Mouse (Mus musculus): ENCODE measurements around the gene Cabin1. TPM values are rescaled to one million over a fixed set of nuclear protein-coding genes. Genes with fewer than 3 reads are reported as not detected.
A peak's percentile ranks its signal among the peaks of the same experiment; 100 is the strongest.

Gene Cabin1
- total RNA-seq, 1 experiment from 2014 or later = 34.2 TPM

- DNase-seq = peak; percentile 81
Measured at GRCm38 (mm10) chr10:75635693-75636055, 128.5 kb downstream of the Cabin1 start.

DNA sequence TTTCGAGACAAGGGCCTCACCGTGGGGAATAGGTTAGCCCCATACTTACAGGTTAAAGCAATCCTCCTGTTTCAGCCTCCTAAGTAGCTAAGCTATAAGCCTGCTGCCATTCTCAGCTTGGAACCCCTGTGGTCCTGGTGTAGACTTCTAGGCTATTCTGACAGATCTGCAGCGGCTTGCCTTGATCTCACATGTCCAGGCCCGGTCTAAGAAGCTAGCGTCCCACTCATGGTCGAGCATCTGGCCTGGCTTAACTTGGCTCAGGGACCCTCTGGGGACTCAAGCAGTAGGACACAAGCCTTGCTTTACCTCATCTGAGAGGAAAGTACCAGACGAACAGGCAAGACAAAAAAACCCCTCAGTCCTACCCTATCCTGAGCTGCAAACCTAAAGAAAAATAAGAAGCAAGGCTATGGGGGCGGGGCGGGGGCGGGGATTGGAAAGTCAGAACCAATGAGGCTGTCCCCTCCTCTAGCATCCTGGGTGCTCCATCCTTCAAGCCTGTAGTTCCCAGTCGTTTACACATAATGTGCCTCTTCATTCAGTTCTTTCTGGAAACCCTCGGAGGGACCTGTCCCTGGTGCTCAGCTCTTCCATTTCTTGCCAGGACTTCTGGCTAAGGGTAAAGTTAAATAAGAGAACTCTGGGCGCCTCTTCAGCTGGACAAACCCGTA, 129.0 kb downstream of the Cabin1 start:
- peak; percentile 3 for DNase-seq

- no peak for DNase-seq
Measured at GRCm38 (mm10) chr10:75634610-75635009, 129.5 kb downstream of the Cabin1 start.

GRCm38 (mm10) chr10:75633576-75634139, 130.5 kb downstream of the Cabin1 start:
- peak; percentile 4 for DNase-seq

DNA sequence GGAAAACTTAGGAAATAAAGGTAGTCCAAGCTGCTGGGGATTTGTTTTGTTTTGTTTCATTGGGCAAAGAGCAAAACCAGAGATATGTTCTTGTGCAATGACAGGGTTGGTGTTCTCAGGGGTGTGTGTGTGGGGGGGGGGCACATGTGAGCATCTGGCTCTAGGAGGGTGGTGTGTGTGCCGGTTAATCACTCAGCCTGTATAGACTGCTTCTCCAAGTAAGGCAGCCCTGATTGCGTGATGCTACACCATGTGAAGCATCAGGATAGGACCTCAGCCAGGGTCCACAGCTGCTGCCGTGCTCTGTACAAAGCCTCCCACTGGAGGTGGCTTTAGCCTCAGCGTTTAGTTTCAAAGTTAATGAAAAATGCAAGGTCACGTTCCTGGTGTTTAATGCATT, 131.1 kb downstream of the Cabin1 start:
- peak; percentile 5 for DNase-seq

DNA sequence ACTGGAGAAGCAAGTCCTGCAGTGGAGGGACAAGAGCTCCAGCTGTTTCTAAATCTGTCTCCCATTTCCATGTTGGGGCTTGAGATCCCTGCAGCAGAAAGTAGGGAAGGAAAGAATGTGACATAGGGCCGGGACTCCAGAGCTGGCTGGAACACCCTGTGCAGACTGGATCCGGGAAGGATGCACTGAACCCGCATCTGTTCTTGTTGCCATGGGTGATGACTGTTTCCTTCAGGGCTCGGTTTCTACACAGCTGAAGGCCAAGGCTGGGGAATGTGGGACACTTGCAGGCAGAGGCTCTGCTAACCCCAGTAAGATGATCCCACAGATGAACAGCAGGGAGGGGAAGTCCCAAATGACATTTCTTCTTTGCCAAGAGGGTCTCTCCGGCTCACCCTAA, 131.5 kb downstream of the Cabin1 start:
- DNase-seq = peak; percentile 61

GRCm38 (mm10) chr10:75627490-75627889, 136.7 kb downstream of the Cabin1 start:
- peak; percentile 83 for DNase-seq

- DNase-seq = peak; percentile 47
Measured at GRCm38 (mm10) chr10:75626991-75627390, 137.2 kb downstream of the Cabin1 start.

DNA sequence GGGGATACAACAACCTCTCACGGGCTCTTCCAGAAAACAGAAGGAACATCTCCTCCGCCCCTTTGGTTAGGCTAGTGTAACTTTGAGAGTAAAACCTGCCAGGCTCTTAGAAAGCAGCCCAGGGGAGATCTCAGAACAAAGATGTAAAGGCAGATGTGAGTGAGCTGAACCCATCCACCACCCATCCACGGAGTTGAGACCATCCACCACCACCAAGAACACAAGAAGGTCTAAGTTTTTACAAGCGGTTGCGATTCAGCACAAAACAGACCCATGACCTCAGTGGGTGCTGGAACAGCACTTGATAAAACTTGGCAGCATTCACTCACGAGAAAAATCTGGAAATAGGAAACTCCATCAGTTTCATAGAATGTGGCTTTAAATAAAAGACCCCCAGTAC, 138.2 kb downstream of the Cabin1 start:
- no peak for DNase-seq

- DNase-seq = no peak
Measured at GRCm38 (mm10) chr10:75620818-75621217, 143.3 kb downstream of the Cabin1 start.

- DNase-seq = no peak
Measured at GRCm38 (mm10) chr10:75616044-75616443, 148.1 kb downstream of the Cabin1 start.

GRCm38 (mm10) chr10:75610486-75610885, 153.7 kb downstream of the Cabin1 start:
- DNase-seq = no peak

DNA sequence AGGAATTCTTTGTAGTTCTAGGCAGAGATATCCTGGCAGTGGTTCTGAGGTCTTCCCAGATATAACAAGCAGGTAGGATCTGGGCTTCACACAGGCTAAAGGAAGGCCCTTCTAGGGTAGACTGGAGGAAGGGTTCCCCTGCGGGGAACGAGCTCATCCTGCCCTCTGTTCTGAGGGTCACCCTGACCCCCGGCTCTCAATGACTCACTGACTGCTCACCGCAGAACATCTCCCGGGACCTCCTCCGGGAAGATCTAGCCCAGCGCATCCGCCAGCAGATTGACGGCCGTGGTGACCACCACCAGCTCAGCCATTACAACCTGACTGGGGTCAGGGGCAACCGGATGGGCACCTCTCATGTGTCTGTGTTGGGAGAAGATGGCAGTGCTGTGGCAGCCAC, 155.2 kb downstream of the Cabin1 start:
- DNase-seq = no peak

DNA sequence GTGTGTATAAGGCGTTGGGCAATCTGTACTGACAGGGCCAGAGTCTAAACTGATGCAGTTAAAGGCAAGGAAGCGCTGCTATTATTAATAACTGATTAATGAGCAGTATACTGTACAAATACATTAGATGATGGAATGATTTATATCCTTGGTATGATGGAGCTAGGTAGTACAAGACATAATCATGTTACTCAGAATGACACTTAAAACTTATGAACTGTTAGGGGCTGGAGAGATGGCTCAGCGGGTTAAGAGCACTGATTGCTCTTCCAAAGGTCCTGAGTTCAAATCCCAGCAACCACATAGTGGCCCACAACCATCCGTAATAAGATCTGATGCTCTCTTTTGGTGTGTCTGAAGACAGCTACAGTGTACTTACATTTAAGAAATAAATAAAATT, 156.9 kb downstream of the Cabin1 start:
- DNase-seq = no peak

DNA sequence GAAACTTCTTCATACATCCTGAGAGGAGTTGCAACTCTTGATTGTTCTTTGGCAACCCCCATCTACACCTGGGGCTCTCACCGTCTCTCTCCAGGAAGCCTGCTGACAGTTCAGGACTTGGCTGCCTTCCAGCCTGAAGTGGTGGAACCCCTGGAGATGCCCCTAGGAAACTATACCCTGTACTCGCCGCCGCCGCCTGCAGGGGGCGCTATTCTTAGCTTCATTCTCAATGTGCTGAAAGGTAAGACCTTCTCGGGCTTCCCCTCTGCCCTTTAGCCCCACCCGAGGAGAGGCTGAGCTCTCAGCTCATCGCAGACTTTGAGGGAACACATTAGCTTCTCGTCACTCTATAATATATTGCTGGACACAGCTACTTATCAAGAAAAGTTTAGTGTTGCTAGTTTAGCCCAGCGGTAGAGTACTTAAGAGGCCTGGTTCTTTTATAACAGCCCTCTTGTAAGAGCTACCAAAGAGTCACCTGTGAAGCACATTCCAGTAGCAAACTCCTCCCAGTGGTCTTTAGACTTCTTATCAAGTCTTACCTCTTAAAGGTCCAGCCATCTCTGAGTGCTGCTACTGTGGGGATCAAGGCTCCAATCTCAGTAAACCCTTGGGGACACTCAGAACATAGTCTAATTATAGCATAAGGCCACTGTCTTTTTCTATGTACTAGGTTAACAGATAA, 158.8 kb downstream of the Cabin1 start:
- no peak for DNase-seq

- DNase-seq = no peak
Measured at GRCm38 (mm10) chr10:75600189-75600730, 163.9 kb downstream of the Cabin1 start.

Other genes with a start within 250 kb of the Cabin1 start
- gene Snrpd3, start 246.8 kb downstream of the Cabin1 start, total RNA-seq (2021) = 87.9 and 88.0 TPM in 2 replicates
- 41.0 and 61.5 TPM in 2 replicates for gene Gucd1, start 246.4 kb downstream of the Cabin1 start, total RNA-seq (2021)
- gene Lrrc75b, start 204.0 kb downstream of the Cabin1 start, total RNA-seq (2021) = 0.70 and 1.1 TPM in 2 replicates
- 1.7 TPM in 1 of 2 replicates, not detected in the other for gene Ggt1, start 202.7 kb downstream of the Cabin1 start, total RNA-seq (2021)
- 6.2 and 8.0 TPM in 2 replicates for gene Ggt5, start 175.0 kb downstream of the Cabin1 start, total RNA-seq (2021)
- 6.0 and 12.2 TPM in 2 replicates for gene Susd2, start 120.3 kb downstream of the Cabin1 start, total RNA-seq (2021)
- 210 and 231 TPM in 2 replicates for gene Ddt, start 9.1 kb upstream of the Cabin1 start, total RNA-seq (2021)
- not detected in 2 replicates for gene Gm20441, start 16.6 kb upstream of the Cabin1 start, total RNA-seq (2021)
- 20.2 and 21.2 TPM in 2 replicates for gene Gstt3, start 17.1 kb upstream of the Cabin1 start, total RNA-seq (2021)
- gene Gstt1, start 34.2 kb upstream of the Cabin1 start, total RNA-seq (2021) = 69.1 and 93.9 TPM in 2 replicates
- gene Gstt4, start 58.2 kb upstream of the Cabin1 start, total RNA-seq (2021) = 0.59 and 0.79 TPM in 2 replicates
- 33.3 and 40.9 TPM in 2 replicates for gene Gstt2, start 73.1 kb upstream of the Cabin1 start, total RNA-seq (2021)
- gene Mif, start 95.9 kb upstream of the Cabin1 start, total RNA-seq (2021) = 259 and 296 TPM in 2 replicates
- 1.8 and 1.9 TPM in 2 replicates for gene Derl3, start 129.1 kb upstream of the Cabin1 start, total RNA-seq (2021)
- 75.0 and 79.3 TPM in 2 replicates for gene Smarcb1, start 157.3 kb upstream of the Cabin1 start, total RNA-seq (2021)
- gene Chchd10, start 168.8 kb upstream of the Cabin1 start, total RNA-seq (2021) = 1,334 and 1,341 TPM in 2 replicates
- gene Mmp11, start 172.2 kb upstream of the Cabin1 start, total RNA-seq (2021) = 7.9 and 8.6 TPM in 2 replicates
- 0.85 TPM in 1 of 2 replicates, not detected in the other for gene Gm867, start 176.3 kb upstream of the Cabin1 start, total RNA-seq (2021)
- gene Vpreb3, start 178.7 kb upstream of the Cabin1 start, total RNA-seq (2021) = 1.7 and 2.2 TPM in 2 replicates
- gene Gm5134, start 190.2 kb upstream of the Cabin1 start, total RNA-seq (2021) = not detected in 2 replicates

All from adrenal gland, postnatal 14 days (tissue).